Mouse (Mus musculus) hematopoietic stem cell, adult 5-6 weeks (primary cell): ENCODE results near the gene Vps33a. TPM values are rescaled to one million over a fixed set of nuclear protein-coding genes. Genes with fewer than 3 reads are reported as not detected.

Source experiments
- ATAC-seq, 2 experiments: fragments of 125-278 bp in 1 of 2; replicated peaks in 1 of 2; 2 replicates each; pipeline ENCODE4 v1.8.0; 2016 to 2017; ENCODE audit warnings: inconsistent platforms in 2 of 2, mild to moderate bottlenecking in 2 of 2, moderate number of reproducible peaks in 2 of 2, low read depth in 1 of 2, moderate TSS enrichment in 1 of 2; ENCODE audit not compliant: low FRiP score in 2 of 2, poor library complexity in 2 of 2, severe bottlenecking in 2 of 2, insufficient read depth in 1 of 2, low TSS enrichment in 1 of 2
- total RNA-seq: library from RNA; stranded (forward); fragments of 172-1452, 232-1000 nt; gene quantifications from 2 replicates; pipeline ENCODE4 v1.2.3, GENCODE M21; 2017

Gene Vps33a
- total RNA-seq, 1 experiment from 2014 or later, result 19.9 TPM

DNA sequence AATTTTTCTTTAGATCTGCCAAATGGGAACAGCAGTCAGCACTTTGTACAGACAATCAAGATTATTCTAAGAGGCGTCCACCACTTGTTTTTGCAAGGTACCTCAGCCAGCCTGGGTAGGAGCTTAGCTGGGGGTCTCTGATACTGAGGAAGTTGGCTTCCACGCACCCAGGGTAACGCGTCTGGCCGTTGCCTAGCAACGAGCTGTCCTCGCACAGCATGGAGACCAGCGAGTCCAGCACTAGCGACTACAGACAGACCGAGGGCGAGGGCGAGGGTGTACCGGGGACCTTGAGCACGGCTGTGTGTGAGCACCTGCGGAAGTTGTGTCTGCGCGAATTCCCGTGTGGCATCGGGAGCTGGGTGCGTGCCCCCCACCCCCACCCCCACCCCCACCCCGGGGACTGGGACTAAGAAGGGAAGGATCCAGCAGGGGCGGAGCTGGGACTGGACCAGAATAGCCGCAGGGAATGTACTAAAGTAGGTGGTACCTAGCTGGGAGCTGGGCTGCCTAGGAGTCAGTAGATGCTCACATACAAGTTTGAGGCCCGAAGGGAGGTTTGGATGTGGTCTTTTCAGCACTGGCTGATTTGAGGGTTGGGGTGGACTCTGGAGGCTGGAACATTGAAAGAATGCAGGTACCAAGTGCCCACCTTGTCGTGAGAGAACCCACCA, 83.6 kb downstream of the Vps33a start, which contains the start of the genes Lrrc43 and Il31:
Gene Lrrc43 (plus strand): TSS at position 194 of the 674 bp plus-strand sequence.
Gene Il31 (minus strand): TSS at position 378 of the 674 bp plus-strand sequence.
- peak in 1 of 2 experiments; percentile 46; a peak in 2 of 4 replicates for ATAC-seq

- peak in 1 of 2 experiments; percentile 21; a peak in 1 of 4 replicates for ATAC-seq
Observed at GRCm38 (mm10) chr5:123487659-123488395, 85.0 kb downstream of the Vps33a start.

Other genes starting within 250 kb of the Vps33a start
- 16.3 and 19.4 TPM in 2 replicates for gene Bcl7a, start 229.2 kb downstream of the Vps33a start, total RNA-seq
- gene Mlxip, start 178.2 kb downstream of the Vps33a start, total RNA-seq, result 16.0 and 25.1 TPM in 2 replicates
- gene Lrrc43, start 83.7 kb downstream of the Vps33a start, total RNA-seq, result not detected in 2 replicates
- not detected in 2 replicates for gene Il31, start 83.5 kb downstream of the Vps33a start, total RNA-seq
- 0.25 TPM in 1 of 2 replicates, not detected in the other for gene B3gnt4, start 62.6 kb downstream of the Vps33a start, total RNA-seq
- gene Diablo, start 48.9 kb downstream of the Vps33a start, total RNA-seq, result 58.4 and 69.0 TPM in 2 replicates
- gene Gm49027, start 47.5 kb downstream of the Vps33a start, total RNA-seq, result not detected in 2 replicates
- gene Clip1, start 111.6 kb upstream of the Vps33a start, total RNA-seq, result 105 and 149 TPM in 2 replicates
- gene Zcchc8, start 148.1 kb upstream of the Vps33a start, total RNA-seq, result 95.3 and 116 TPM in 2 replicates
- 376 and 381 TPM in 2 replicates for gene Rsrc2, start 176.4 kb upstream of the Vps33a start, total RNA-seq
- 37.5 and 38.5 TPM in 2 replicates for gene Kntc1, start 176.7 kb upstream of the Vps33a start, total RNA-seq